Mouse (Mus musculus): ENCODE data around the gene Fam173a. TPM values are rescaled to one million over a fixed set of nuclear protein-coding genes. Genes with fewer than 3 reads are reported as not detected.

Fam173a gene
- polyA plus RNA-seq, 1 experiment = 42.8 TPM

DNA sequence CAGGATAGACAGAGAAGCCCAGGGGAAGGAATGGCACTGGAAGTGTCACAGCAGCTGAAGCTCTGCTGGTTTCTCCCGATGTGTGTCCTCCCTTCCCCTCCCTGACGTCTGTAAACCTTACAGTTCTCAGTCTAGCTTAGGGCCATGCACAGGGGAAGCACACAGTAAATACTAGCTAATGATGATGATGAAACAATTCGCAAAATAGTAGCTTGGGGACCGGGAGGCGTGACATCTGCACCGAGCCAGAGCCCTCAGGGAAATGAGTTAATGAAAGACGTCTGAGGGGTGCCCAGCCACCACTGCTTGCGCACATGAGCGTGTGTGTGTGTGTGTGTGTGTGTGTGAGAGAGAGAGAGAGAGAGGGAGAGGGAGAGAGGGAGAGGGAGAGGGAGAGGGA lies 23.4 kb downstream of the Fam173a start:
- Histone ChIP-seq H3K4me3 (ENCODE audit: insufficient read depth, low read depth, low read length) (no peak overlapping the region), H3K4me1 (ENCODE audit: control insufficient read depth, insufficient read depth, insufficient read length, low read length) (no peaks in the 10 kb centered on the region)

GRCm38 (mm10) chr17:25765886-25766285 lies 26.8 kb downstream of the Fam173a start:
- Histone ChIP-seq H3K4me3 (ENCODE audit: insufficient read depth, low read depth, low read length) (no peak overlapping the region), H3K4me1 (ENCODE audit: control insufficient read depth, insufficient read depth, insufficient read length, low read length) (no peaks in the 10 kb centered on the region), H3K27ac (replicated peaks; ENCODE audit: low read depth, low read length) (no peak overlapping the region)

More for the DNA sequence above, 23.4 kb downstream of the Fam173a start:
- no peak overlapping the region for H3K27ac ChIP-seq (replicated peaks; ENCODE audit: low read depth, low read length)

GRCm38 (mm10) chr17:25762591-25762990 lies 30.1 kb downstream of the Fam173a start:
- H3K4me1 ChIP-seq (ENCODE audit: control insufficient read depth, insufficient read depth, insufficient read length, low read length) = no peaks in the 10 kb centered on the region
- no peak overlapping the region for H3K27ac ChIP-seq (replicated peaks; ENCODE audit: low read depth, low read length)
- no peak overlapping the region for H3K4me3 ChIP-seq (ENCODE audit: insufficient read depth, low read depth, low read length)

GRCm38 (mm10) chr17:25761561-25761970 lies 31.1 kb downstream of the Fam173a start:
- H3K4me1 ChIP-seq (ENCODE audit: control insufficient read depth, insufficient read depth, insufficient read length, low read length) = no peaks in the 10 kb centered on the region
- H3K27ac ChIP-seq (replicated peaks; ENCODE audit: low read depth, low read length) = no peak overlapping the region
- no peak overlapping the region for H3K4me3 ChIP-seq (ENCODE audit: insufficient read depth, low read depth, low read length)

DNA sequence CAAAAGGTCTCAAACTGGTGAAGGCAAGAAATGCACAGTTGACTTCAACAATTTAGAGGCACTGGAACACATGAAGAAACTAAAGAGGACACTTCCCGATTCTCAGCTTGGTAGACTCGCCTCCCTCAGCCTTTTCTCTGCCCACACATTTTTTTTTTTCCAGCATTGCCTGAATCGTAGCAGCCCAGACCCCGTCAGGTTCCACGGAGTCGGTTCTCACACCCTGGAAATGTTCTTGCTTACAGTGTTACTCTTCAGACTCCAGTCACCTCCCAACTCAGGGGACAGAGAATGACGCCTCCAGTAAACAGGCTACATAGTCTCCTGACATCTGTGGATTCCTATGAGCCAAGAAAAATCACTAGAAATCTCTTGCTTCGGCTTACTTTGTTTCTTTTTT lies 32.6 kb downstream of the Fam173a start:
- Histone ChIP-seq H3K4me3 (ENCODE audit: insufficient read depth, low read depth, low read length) (no peak overlapping the region), H3K27ac (replicated peaks; ENCODE audit: low read depth, low read length) (no peak overlapping the region), H3K4me1 (ENCODE audit: control insufficient read depth, insufficient read depth, insufficient read length, low read length) (no peaks in the 10 kb centered on the region)

GRCm38 (mm10) chr17:25757691-25758090 lies 35.0 kb downstream of the Fam173a start:
- Histone ChIP-seq H3K4me3 (ENCODE audit: insufficient read depth, low read depth, low read length) (no peak overlapping the region), H3K27ac (replicated peaks; ENCODE audit: low read depth, low read length) (no peak overlapping the region), H3K4me1 (ENCODE audit: control insufficient read depth, insufficient read depth, insufficient read length, low read length) (no peaks in the 10 kb centered on the region)

GRCm38 (mm10) chr17:25756378-25757242 lies 36.1 kb downstream of the Fam173a start:
- Histone ChIP-seq H3K4me1 (ENCODE audit: control insufficient read depth, insufficient read depth, insufficient read length, low read length) (no peaks in the 10 kb centered on the region), H3K4me3 (ENCODE audit: insufficient read depth, low read depth, low read length) (no peak overlapping the region), H3K27ac (replicated peaks; ENCODE audit: low read depth, low read length) (no peak overlapping the region)

DNA sequence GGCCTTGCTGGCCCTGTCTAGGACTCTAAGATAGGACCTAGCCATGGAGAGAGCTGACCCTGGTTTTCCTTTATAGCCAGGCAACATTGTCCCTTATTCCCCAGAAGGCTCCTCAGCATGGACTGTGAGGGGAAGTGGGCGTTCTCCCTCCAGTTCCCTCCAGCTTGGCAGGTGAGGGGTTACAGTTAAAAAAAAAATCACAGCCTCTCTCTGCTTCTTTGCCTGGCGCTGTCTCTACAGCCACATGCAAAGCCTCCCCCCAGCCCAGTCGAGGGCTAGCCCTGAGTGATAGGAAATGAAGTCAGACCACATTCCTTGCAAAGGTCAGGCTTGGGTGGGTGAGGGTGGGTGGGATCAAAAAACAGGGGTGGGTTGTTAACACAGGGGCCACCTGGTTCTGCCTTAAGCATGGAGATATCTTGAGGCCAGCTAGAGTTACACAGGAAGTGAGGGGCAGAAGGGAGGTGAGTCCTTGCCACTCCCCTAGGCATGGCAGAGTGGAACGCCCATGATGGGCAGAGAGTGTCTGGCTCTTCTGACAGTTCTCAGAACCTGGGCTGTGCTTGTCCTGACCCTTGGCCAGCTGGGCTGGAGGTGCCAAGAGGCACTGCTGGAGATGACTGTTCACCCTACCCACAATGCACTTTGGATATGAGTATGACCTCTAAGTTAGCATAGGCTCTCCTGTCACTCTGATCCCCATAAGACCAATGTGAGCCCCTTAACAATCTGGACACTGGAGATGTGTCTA lies 36.9 kb downstream of the Fam173a start:
- H3K4me3 ChIP-seq (ENCODE audit: insufficient read depth, low read depth, low read length) = no peak overlapping the region
- H3K27ac ChIP-seq (replicated peaks; ENCODE audit: low read depth, low read length) = no peak overlapping the region
- no peaks in the 10 kb centered on the region for H3K4me1 ChIP-seq (ENCODE audit: control insufficient read depth, insufficient read depth, insufficient read length, low read length)

GRCm38 (mm10) chr17:25755086-25755485 lies 37.6 kb downstream of the Fam173a start:
- H3K4me3 ChIP-seq (ENCODE audit: insufficient read depth, low read depth, low read length) = no peak overlapping the region
- H3K4me1 ChIP-seq (ENCODE audit: control insufficient read depth, insufficient read depth, insufficient read length, low read length) = no peaks in the 10 kb centered on the region
- H3K27ac ChIP-seq (replicated peaks; ENCODE audit: low read depth, low read length) = no peak overlapping the region

DNA sequence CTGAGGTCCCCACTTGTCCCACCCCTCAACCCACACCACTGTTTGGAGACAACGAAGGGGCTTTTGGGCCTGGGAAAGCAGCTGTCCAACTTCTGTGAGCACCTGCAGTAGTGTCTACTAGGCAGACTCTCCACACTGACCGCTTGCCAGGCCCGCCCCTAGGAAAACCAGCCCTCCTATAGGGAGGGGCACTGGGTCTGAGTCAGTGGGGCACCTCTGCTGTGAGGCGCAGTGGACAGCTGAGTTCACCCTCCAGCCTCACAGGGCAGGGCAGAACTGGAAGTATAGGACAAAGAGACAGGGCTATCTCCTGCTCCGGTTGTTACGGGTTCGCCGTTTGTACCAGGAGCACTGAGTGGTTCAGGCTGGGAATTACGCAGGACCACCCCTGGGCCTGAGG lies 38.5 kb downstream of the Fam173a start, which contains the start of gene Msln:
Gene Msln (minus strand): TSS at position 138 of the 400 bp plus-strand sequence.
- Histone ChIP-seq H3K4me1 (ENCODE audit: control insufficient read depth, insufficient read depth, insufficient read length, low read length) (no peaks in the 10 kb centered on the region), H3K4me3 (ENCODE audit: insufficient read depth, low read depth, low read length) (no peak within 1 kb of the TSS), H3K27ac (replicated peaks; ENCODE audit: low read depth, low read length) (no peak within 1 kb of the TSS)

DNA sequence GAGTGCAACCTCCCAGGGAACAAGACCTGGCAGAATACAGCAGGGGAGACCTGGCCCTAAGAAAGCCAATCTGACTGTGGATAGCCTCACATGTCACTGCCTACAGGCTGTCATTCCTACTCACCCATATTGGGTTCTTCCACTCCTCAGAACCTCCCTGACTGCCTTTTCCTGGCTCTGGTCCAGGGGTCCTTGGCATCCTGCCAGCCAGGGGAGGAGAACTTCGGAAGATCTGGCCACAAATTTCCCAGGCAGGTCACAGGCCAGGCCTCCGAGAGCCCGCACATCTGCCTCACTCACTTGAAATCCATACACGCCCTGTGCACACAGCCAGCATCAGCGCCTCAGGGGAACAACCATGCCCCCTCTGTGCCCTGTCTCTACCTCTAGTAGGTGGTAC lies 41.3 kb downstream of the Fam173a start:
- Histone ChIP-seq H3K27ac (replicated peaks; ENCODE audit: low read depth, low read length) (no peak overlapping the region), H3K4me1 (ENCODE audit: control insufficient read depth, insufficient read depth, insufficient read length, low read length) (no peaks in the 10 kb centered on the region), H3K4me3 (ENCODE audit: insufficient read depth, low read depth, low read length) (no peak overlapping the region)

- H3K4me3 ChIP-seq (ENCODE audit: insufficient read depth, low read depth, low read length) = no peak overlapping the region
- H3K27ac ChIP-seq (replicated peaks; ENCODE audit: low read depth, low read length) = no peak overlapping the region
- no peaks in the 10 kb centered on the region for H3K4me1 ChIP-seq (ENCODE audit: control insufficient read depth, insufficient read depth, insufficient read length, low read length)
Measured at GRCm38 (mm10) chr17:25749314-25749713, 43.4 kb downstream of the Fam173a start.

DNA sequence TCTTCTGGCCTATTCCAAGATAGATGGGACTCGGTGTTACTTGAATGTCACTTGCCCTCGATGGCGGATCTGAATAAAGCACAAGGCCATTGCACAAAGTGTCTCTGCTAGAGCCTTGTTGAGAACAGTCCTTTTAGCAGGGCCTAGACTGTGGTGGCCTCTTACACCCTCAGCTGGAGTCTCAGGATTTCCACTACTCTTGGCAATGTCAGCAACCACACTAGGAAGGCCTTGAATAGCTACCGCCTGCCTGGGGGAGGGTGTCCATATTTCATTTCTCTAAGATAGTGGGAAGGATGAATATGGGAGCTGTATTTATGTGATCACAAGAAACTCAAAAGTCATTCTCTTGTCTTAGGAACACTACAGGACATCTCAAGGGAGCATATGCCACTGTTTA lies 44.5 kb downstream of the Fam173a start:
- Histone ChIP-seq H3K27ac (replicated peaks; ENCODE audit: low read depth, low read length) (no peak overlapping the region), H3K4me3 (ENCODE audit: insufficient read depth, low read depth, low read length) (no peak overlapping the region), H3K4me1 (ENCODE audit: control insufficient read depth, insufficient read depth, insufficient read length, low read length) (no peaks in the 10 kb centered on the region)

DNA sequence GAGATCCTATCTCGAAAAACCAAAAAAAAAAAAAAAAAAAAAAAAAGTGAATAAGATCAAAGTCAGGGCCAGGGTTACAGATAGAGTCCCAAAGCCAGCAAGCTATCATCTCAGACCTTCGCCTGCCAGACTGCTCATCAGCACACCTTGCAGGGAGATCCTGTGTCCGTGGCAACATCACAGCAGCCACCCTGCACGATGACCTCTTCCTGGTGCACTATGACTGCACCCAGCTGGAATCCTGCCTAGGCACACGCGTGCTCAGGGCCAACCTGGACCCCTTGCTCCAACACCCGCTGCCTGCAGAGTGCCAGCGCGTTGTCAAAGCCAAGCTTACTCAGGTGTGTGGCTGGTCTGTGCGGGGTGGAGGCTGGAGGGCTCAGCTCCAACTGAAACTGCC lies 48.4 kb downstream of the Fam173a start:
- H3K4me3 ChIP-seq (ENCODE audit: insufficient read depth, low read depth, low read length) = no peak overlapping the region
- no peaks in the 10 kb centered on the region for H3K4me1 ChIP-seq (ENCODE audit: control insufficient read depth, insufficient read depth, insufficient read length, low read length)
- no peak overlapping the region for H3K27ac ChIP-seq (replicated peaks; ENCODE audit: low read depth, low read length)

GRCm38 (mm10) chr17:25743831-25744230 lies 48.9 kb downstream of the Fam173a start:
- Histone ChIP-seq H3K27ac (replicated peaks; ENCODE audit: low read depth, low read length) (no peak overlapping the region), H3K4me1 (ENCODE audit: control insufficient read depth, insufficient read depth, insufficient read length, low read length) (no peaks in the 10 kb centered on the region), H3K4me3 (ENCODE audit: insufficient read depth, low read depth, low read length) (no peak overlapping the region)
